8 mouse cellular contexts compared by ENCODE assay signal in the genomic region with DNA sequence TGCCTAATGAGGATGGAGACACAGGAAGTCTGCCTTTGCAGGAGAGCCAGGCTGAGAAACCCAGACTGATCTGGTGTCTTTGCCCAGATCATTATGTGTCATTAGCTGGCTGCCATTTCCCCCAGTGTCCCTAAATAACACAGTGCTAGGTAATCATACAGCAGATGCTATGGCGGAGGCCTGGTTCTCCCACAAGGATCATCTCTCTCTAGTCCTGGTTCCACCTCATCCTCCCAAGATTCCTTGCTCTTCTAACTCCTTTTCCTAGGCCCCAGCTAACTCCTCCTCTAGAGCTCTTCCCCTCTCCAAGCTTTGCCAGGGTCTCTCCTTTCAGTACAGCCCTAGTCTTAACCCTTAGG. TPM values are rescaled to one million over a fixed set of nuclear protein-coding genes. Genes with fewer than 3 reads are reported as not detected.
DNase-seq lines count a peak whose midpoint lies in the region; ATAC-seq and TF ChIP-seq lines count a peak whose summit lies in the region.
"Had no signal": no experiment of that assay in that cellular context is flagged by ENCODE, and none has a peak within 500 bp of the region (broad histone marks: within the 10 kb centered on the region; RNA-seq: fewer than 3 reads in every experiment).

No protein-coding gene starts in this region.

- peak; percentile 35; the same call in 1 of the 2 replicates for ATAC-seq in embryonic facial prominence, embryonic 15.5 days (ENCODE audit: insufficient number of reproducible peaks, low FRiP score, low TSS enrichment, low read depth)
- ATAC-seq in intestine, embryonic 15.5 days = no peak

- peaks cover 19% of the 10 kb centered on the region for H3K4me1 ChIP-seq in embryonic facial prominence, embryonic 15.5 days
- H3K4me1 ChIP-seq in intestine, embryonic 15.5 days (replicated peaks) = peaks cover 11% of the 10 kb centered on the region

- no peak for TF ChIP-seq CTCF in left cerebral cortex, adult 2 months (IDR thresholded peaks at IDR 0.05)

- H3K9ac ChIP-seq in embryonic facial prominence, embryonic 15.5 days = no peak overlapping the region
- no peak overlapping the region for H3K9ac ChIP-seq in intestine, embryonic 15.5 days

- no peaks in the 10 kb centered on the region for H3K79me2 ChIP-seq in myocyte (ENCODE audit: control insufficient read depth, insufficient read depth)

- H3ac ChIP-seq in myocyte (ENCODE audit: control insufficient read depth, insufficient read length) = no peak overlapping the region

- no peak for DNase-seq in left cerebral cortex, adult 2 months (ENCODE audit: extremely low spot score in 1 of 2, low spot score in 2 of 2)
- no peak for DNase-seq in left cerebral cortex, postnatal 36 days (ENCODE audit: low spot score in 2 of 2)
- no peak for DNase-seq in right cerebral cortex, postnatal 36 days (ENCODE audit: low spot score in 2 of 2)
- no peak for DNase-seq in cerebellum, postnatal 14 days

- peak overlapping the region; percentile 90 for H3K4me2 ChIP-seq in embryonic facial prominence, embryonic 15.5 days (replicated peaks)
- peak overlapping the region; percentile 92 for H3K4me2 ChIP-seq in intestine, embryonic 15.5 days (replicated peaks)
- peak overlapping the region; percentile 34 for H3K4me2 ChIP-seq in myocyte (ENCODE audit: low read depth)

- no peaks in the 10 kb centered on the region for H3K9me3 ChIP-seq in embryonic facial prominence, embryonic 15.5 days (replicated peaks)
- no peaks in the 10 kb centered on the region for H3K9me3 ChIP-seq in intestine, embryonic 15.5 days

- intact Hi-C loops in left cerebral cortex, adult 2 months (cut with DNase I) = no loop called here
- intact Hi-C loops in left cerebral cortex, postnatal 36 days (cut with DNase I) = loop anchor here (5.0 kb wide), 1 partner anchor 54 kb away; no protein-coding TSS in a partner anchor

- H3K36me3 ChIP-seq in embryonic facial prominence, embryonic 15.5 days = peaks cover 3% of the 10 kb centered on the region; the same call in 1 of the 2 replicates
- no peaks in the 10 kb centered on the region for H3K36me3 ChIP-seq in intestine, embryonic 15.5 days
- H3K36me3 ChIP-seq in myocyte (ENCODE audit: control insufficient read depth, insufficient read depth) = no peaks in the 10 kb centered on the region

- no peaks in the 10 kb centered on the region for H3K27me3 ChIP-seq in embryonic facial prominence, embryonic 15.5 days
- H3K27me3 ChIP-seq in intestine, embryonic 15.5 days (replicated peaks) = no peaks in the 10 kb centered on the region
- peaks cover 16% of the 10 kb centered on the region for H3K27me3 ChIP-seq in myocyte (ENCODE audit: control insufficient read depth, insufficient read depth, insufficient read length)

- 35% methylated on average over 1 of the region's 1 CpGs for WGBS in embryonic facial prominence, embryonic 15.5 days
- 67% methylated on average over 1 of the region's 1 CpGs for WGBS in intestine, embryonic 15.5 days

- no peak for TF ChIP-seq POLR2A in myocyte (IDR thresholded peaks at IDR 0.05; ENCODE audit: insufficient read length, low read depth)

- H3K27ac ChIP-seq in left cerebral cortex, adult 2 months = peak overlapping the region; percentile 89
- 0 out of 2 replicates have a peak overlapping the region, but pooled peaks have one; percentile 52 for H3K27ac ChIP-seq in embryonic facial prominence, embryonic 15.5 days (replicated peaks)
- 0 out of 2 replicates have a peak overlapping the region, but pooled peaks have one; percentile 58 for H3K27ac ChIP-seq in intestine, embryonic 15.5 days

- H3K4me3 ChIP-seq in left cerebral cortex, adult 2 months = peak overlapping the region; percentile 46; the same call in 1 of the 2 replicates
- peak overlapping the region; percentile 48 for H3K4me3 ChIP-seq in embryonic facial prominence, embryonic 15.5 days (replicated peaks)
- peak overlapping the region; percentile 48 for H3K4me3 ChIP-seq in intestine, embryonic 15.5 days (replicated peaks)
- no peak overlapping the region for H3K4me3 ChIP-seq in myocyte

TF ChIP-seq in myocyte, 11 proteins besides CTCF, POLR2A, EP300 and RAD21:
- no peak for TF ChIP-seq USF1 (IDR thresholded peaks at IDR 0.05; ENCODE audit: low read depth)

RNA-seq across cellular contexts. Expression of a gene that starts 26.2 kb away (rescaled TPM):
- 1 to 10 TPM; 1.6 to 2.8 TPM for total RNA-seq in left cerebral cortex, adult 2 months (2021)
- 1 to 10 TPM; 1.6 to 3.2 TPM for total RNA-seq in left cerebral cortex, postnatal 36 days (2021)
- 2.4 and 6.4 TPM in 2 replicates for polyA plus RNA-seq in embryonic facial prominence, embryonic 15.5 days (2015; fragmentation: Nextera tagmentation; extraction: Ambion mirVana)
- 2.4 and 3.4 TPM in 2 replicates for polyA plus RNA-seq in intestine, embryonic 15.5 days (2015; fragmentation: Nextera tagmentation; extraction: Ambion mirVana)
- not detected for polyA plus RNA-seq in myocyte (2012; fragmentation: generic; extraction: Trizol)

RNA-seq across cellular contexts. Expression of a gene that starts 57.7 kb away (rescaled TPM):
- total RNA-seq in left cerebral cortex, adult 2 months (2021) = 100 to 1,000 TPM; 104 to 114 TPM
- 100 to 1,000 TPM; 105 TPM for total RNA-seq in left cerebral cortex, postnatal 36 days (2021)
- 4.0 and 4.2 TPM in 2 replicates for polyA plus RNA-seq in embryonic facial prominence, embryonic 15.5 days (2015; fragmentation: Nextera tagmentation; extraction: Ambion mirVana)
- polyA plus RNA-seq in intestine, embryonic 15.5 days (2015; fragmentation: Nextera tagmentation; extraction: Ambion mirVana) = 3.0 and 3.2 TPM in 2 replicates
- polyA plus RNA-seq in myocyte (2012; fragmentation: generic; extraction: Trizol) = 0.02 TPM
- total RNA-seq: neutrophil, adult 5-6 weeks had no signal

Comparison
In these comparisons a context has a peak if more than half of its experiments do, and no peak if none do; other contexts are left out.
1. H3K4me2 ChIP-seq: peak in every context shown above with its lines; median percentile 92 in intestine, embryonic 15.5 days; 90 in embryonic facial prominence, embryonic 15.5 days; 34 in myocyte.